In genomic region chr6:117938951-117939350, GRCm38 (mm10) we compare ENCODE assay signal across 21 mouse cellular contexts. TPM values are rescaled to one million over a fixed set of nuclear protein-coding genes. Genes with fewer than 3 reads are reported as not detected.
A peak's percentile ranks its signal among the peaks of the same experiment; 100 is the strongest.
DNase-seq lines count a peak whose midpoint lies in the region; ATAC-seq lines count a peak whose summit lies in the region.
"Had no signal": no experiment of that assay in that cellular context is flagged by ENCODE, and none has a peak within 500 bp of the region (broad histone marks: within the 10 kb centered on the region; RNA-seq: fewer than 3 reads in every experiment).

No protein-coding gene starts in this region.

- no peaks in the 10 kb centered on the region for H3K27me3 ChIP-seq in intestine, embryonic 15.5 days (replicated peaks)
- H3K27me3 ChIP-seq: Patski had no signal

- H3K4me2 ChIP-seq in intestine, embryonic 15.5 days (replicated peaks) = no peak overlapping the region

- H3K36me3 ChIP-seq in intestine, embryonic 15.5 days = no peaks in the 10 kb centered on the region

- peak; percentile 55 for ATAC-seq in frontal cortex, adult (ENCODE audit: low TSS enrichment)
- ATAC-seq in intestine, embryonic 15.5 days = no peak
- ATAC-seq: Patski had no signal

- WGBS in intestine, embryonic 15.5 days = 84% methylated on average over 10 of the region's 10 CpGs

- no peak for DNase-seq in frontal cortex, postnatal 10 days (ENCODE audit: low spot score in 2 of 2)
- DNase-seq in left cerebral cortex, postnatal 25 days (ENCODE audit: low spot score in 2 of 2) = peak; percentile 36 to 75
- no peak for DNase-seq in left cerebral cortex, postnatal 10 days (ENCODE audit: extremely low spot score in 1 of 2, low spot score in 2 of 2)
- DNase-seq in cerebellum, adult 9-11 months = peak; percentile 52
- DNase-seq in telencephalon, adult 2 months (ENCODE audit: low read depth, low spot score) = peak; percentile 67
- DNase-seq: adrenal gland, postnatal 25 days; kidney, adult 2 months; kidney, postnatal 14 days; lung, adult 18-20 months; lung, postnatal 36 days; thymus, adult 2 months had no signal

- no peaks in the 10 kb centered on the region for H3K9me3 ChIP-seq in intestine, embryonic 15.5 days
- H3K9me3 ChIP-seq: hindbrain, embryonic 10.5 days had no signal

- no peak overlapping the region for H3K4me3 ChIP-seq in intestine, embryonic 15.5 days (replicated peaks)
- H3K4me3 ChIP-seq: hindbrain, embryonic 10.5 days had no signal

- H3K9ac ChIP-seq in intestine, embryonic 15.5 days = no peak overlapping the region

- intact Hi-C loops in left cerebral cortex, postnatal 25 days (cut with DNase I) = no loop called here
- intact Hi-C loops in left cerebral cortex, postnatal 10 days (cut with DNase I) = no loop called here

- no peak overlapping the region for H3K27ac ChIP-seq in intestine, embryonic 15.5 days
- H3K27ac ChIP-seq: hindbrain, embryonic 10.5 days had no signal

- H3K4me1 ChIP-seq in intestine, embryonic 15.5 days (replicated peaks) = no peaks in the 10 kb centered on the region
- H3K4me1 ChIP-seq: hindbrain, embryonic 10.5 days had no signal

RNA-seq across cellular contexts. Expression of gene Fxyd4, which starts 1.5 kb away (rescaled TPM):
- total RNA-seq in left cerebral cortex, postnatal 25 days (2021) = not detected
- total RNA-seq in left cerebral cortex, postnatal 10 days (2021) = not detected
- polyA plus RNA-seq in intestine, embryonic 15.5 days (2015; fragmentation: Nextera tagmentation; extraction: Ambion mirVana) = 1.8 and 3.2 TPM in 2 replicates
- total RNA-seq: adrenal gland, postnatal 25 days; gastrocnemius, adult 8-10 months; heart, adult 8-10 months; left cerebral cortex, postnatal 36 days; liver, adult 2 months; midbrain, postnatal 0 days had no signal
- polyA plus RNA-seq: small intestine, adult 2 months had no signal

RNA-seq across cellular contexts. Expression of gene Hnrnpf, which starts 38.8 kb away (rescaled TPM):
- 100 to 1,000 TPM; 121 to 132 TPM for total RNA-seq in left cerebral cortex, postnatal 25 days (2021)
- total RNA-seq in left cerebral cortex, postnatal 10 days (2021) = 100 to 1,000 TPM; 144 to 146 TPM
- 791 and 835 TPM in 2 replicates for polyA plus RNA-seq in intestine, embryonic 15.5 days (2015; fragmentation: Nextera tagmentation; extraction: Ambion mirVana)

Comparison
In these comparisons a context has a peak if more than half of its experiments do, and no peak if none do; other contexts are left out.
1. DNase-seq: peak in left cerebral cortex, postnatal 25 days (2 of 2), cerebellum, adult 9-11 months (single experiment) and telencephalon, adult 2 months (single experiment); none in frontal cortex, postnatal 10 days (0 of 2) and left cerebral cortex, postnatal 10 days (0 of 2).